Mouse (Mus musculus): ENCODE measurements around the gene Pald1.

GRCm38 (mm10) chr10:61389020-61389419 is 5.7 kb upstream of the Pald1 start:
- TF ChIP-seq CTCF (IDR thresholded peaks at IDR 0.05; ENCODE audit: extremely low read depth, insufficient read length, insufficient replicate concordance, low read depth, low read length): no peak
- TF ChIP-seq POLR2A (IDR thresholded peaks at IDR 0.05; ENCODE audit: low read depth, low read length): no peak
